Mouse (Mus musculus) intestine, embryonic 15.5 days (tissue): ENCODE measurements around the gene Thpo. TPM values are rescaled to one million over a fixed set of nuclear protein-coding genes. Genes with fewer than 3 reads are reported as not detected.

ENCODE experiments used
- ATAC-seq: fragments of 200-750 bp; cut with Nextera tagmentation; 2 replicates; pipeline ENCODE4 v1.8.0; 2017; ENCODE audit warnings: moderate TSS enrichment, moderate library complexity
- H3K27ac ChIP-seq: fragments of 300-500 bp; sonication (generic); 2 replicates; pipeline ENCODE4 v1.5.1; 2015; ENCODE audit warnings: mild to moderate bottlenecking, inconsistent platforms
- H3K27me3 ChIP-seq: fragments of 300-500 bp; sonication (generic); replicated peaks from 2 replicates; pipeline ENCODE4 v1.6.1; 2015; ENCODE audit warnings: inconsistent platforms
- H3K36me3 ChIP-seq: fragments of 300-500 bp; sonication (generic); 2 replicates; pipeline ENCODE4 v1.6.1; 2015; ENCODE audit warnings: inconsistent platforms
- H3K4me1 ChIP-seq: fragments of 300-500 bp; sonication (generic); replicated peaks from 2 replicates; pipeline ENCODE4 v1.6.1; 2015; ENCODE audit warnings: inconsistent platforms
- H3K4me2 ChIP-seq: fragments of 300-500 bp; sonication (generic); replicated peaks from 2 replicates; pipeline ENCODE4 v1.6.1; 2015; ENCODE audit warnings: mild to moderate bottlenecking, inconsistent platforms
- H3K4me3 ChIP-seq: fragments of 300-500 bp; sonication (generic); replicated peaks from 2 replicates; pipeline ENCODE4 v1.5.1; 2015; ENCODE audit warnings: inconsistent platforms
- H3K9ac ChIP-seq: fragments of 300-500 bp; sonication (generic); 2 replicates; pipeline ENCODE4 v1.6.1; 2015; ENCODE audit warnings: inconsistent platforms
- H3K9me3 ChIP-seq: fragments of 300-500 bp; sonication (generic); 2 replicates; pipeline ENCODE4 v1.6.1; 2016; ENCODE audit warnings: inconsistent platforms
- WGBS: fragments of 180-500 bp; shearing (Covaris S2); methylation state at CpG from one replicate; pipeline ENCODE4 v1.1.7; 2015; 5-methylcytosine and 5-hydroxymethylcytosine counted together
- polyA plus RNA-seq: library from polyadenylated mRNA; unstranded; fragments of >200 nt; fragmentation: Nextera tagmentation; extraction: Ambion mirVana; gene quantifications from 2 replicates; pipeline ENCODE4 v1.2.1, GENCODE M21; 2015

The Thpo gene
- polyA plus RNA-seq, 1 experiment from 2014 or later, result 1.8 TPM

DNA sequence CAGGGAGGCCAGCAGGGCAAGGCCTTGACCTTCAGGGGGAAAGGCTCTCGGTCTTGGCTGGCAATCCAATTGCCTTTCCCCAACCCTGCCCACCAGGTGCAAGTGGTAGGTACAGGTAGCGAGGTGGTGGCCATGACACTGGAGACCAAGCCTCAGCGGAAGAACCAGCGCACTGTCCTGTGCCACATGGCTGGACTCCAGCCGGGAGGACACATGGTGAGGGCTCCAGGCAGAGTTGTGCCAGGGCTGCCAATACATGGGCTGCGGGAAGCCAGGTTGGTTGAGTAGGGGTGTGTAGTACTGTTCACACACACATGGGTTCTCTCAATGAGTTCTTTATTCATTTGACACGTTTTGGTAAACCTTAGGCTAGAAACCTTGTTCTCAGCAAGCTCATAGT lies 1.9 kb upstream of the Thpo start:
- no peak overlapping the region for H3K4me2 ChIP-seq
- no peak overlapping the region for H3K4me3 ChIP-seq
- H3K27ac ChIP-seq, result no peak overlapping the region
- no peak overlapping the region for H3K9ac ChIP-seq
- WGBS, result 87% methylated on average over 7 of the region's 7 CpGs
- peaks cover 13% of the 10 kb centered on the region for H3K4me1 ChIP-seq
- ATAC-seq, result no peak
- H3K36me3 ChIP-seq, result no peaks in the 10 kb centered on the region
- H3K27me3 ChIP-seq, result peaks cover 26% of the 10 kb centered on the region
- H3K9me3 ChIP-seq, result no peaks in the 10 kb centered on the region

DNA sequence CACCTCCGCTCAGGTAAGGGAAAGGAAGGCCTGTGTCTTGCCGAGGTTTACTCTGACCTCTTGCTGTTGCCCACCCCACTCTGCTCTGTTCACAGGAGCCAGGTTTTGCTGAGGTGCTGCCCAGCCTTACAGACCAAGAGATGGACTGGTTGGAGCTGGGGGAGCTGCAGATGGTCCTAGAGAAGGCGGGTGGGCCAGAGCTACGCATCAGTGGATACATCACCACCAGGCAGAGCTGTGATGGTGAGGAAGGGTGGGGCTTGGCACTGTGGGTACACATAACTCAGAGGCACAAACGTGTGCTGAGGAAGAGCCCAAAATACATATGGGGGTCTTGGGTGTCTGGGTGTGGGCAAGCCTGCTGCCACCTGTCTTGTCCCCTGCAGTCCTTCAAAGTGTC lies 1.3 kb upstream of the Thpo start:
- WGBS, result 82% methylated on average over 5 of the region's 5 CpGs

DNA sequence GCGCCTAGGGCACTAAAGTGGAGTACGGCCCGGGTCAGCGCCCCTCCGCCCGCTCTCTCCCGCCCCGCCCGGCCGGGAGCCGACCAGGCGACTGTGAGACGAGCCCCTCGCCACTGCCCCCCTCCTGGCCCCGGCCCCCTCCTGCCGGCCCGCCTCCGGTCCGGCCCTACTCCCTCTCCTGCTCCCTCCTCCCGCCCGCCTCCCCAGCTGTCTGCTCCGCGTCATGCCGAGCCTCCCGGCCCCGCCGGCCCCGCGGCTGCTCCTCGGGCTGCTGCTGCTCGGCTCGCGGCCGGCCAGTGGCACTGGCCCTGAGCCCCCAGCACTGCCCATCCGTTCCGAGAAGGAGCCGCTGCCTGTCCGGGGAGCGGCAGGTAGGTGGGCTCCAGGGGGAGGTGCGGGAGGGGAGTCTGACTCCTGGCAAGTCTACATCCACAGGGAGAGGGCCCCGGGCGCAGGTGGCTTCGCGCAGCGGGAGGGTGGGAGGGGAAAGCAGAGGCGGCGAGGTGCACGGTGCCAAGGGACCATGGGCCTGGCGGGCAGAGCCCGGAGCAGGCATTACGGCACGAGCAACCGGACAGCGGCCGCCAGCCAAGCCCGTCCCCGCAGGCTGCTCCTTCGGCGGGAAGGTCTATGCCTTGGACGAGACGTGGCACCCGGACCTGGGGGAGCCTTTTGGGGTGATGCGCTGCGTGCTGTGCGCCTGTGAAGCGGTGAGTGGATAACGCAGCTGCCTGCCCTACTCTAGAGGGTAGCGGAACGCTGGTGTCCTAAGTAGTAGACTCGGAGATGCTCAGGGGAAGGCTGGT lies 1.2 kb downstream of the Thpo start, which contains the start of gene Chrd:
Gene Chrd (plus strand): TSS at position 203 of the 806 bp plus-strand sequence.
- peak; percentile 83 for ATAC-seq
- H3K4me2 ChIP-seq, result peak within 1 kb of the TSS; percentile 99
- no peaks in the 10 kb centered on the region for H3K9me3 ChIP-seq
- H3K27me3 ChIP-seq, result peaks cover 26% of the 10 kb centered on the region
- peak within 1 kb of the TSS; percentile 76 for H3K9ac ChIP-seq
- WGBS, result under 1% methylated on average over 62 of the region's 70 CpGs
- peak within 1 kb of the TSS; percentile 65 for H3K4me3 ChIP-seq
- H3K27ac ChIP-seq, result peak within 1 kb of the TSS; percentile 78
- peaks cover 18% of the 10 kb centered on the region for H3K4me1 ChIP-seq
- H3K36me3 ChIP-seq, result no peaks in the 10 kb centered on the region

More for the DNA sequence above, 1.3 kb upstream of the Thpo start:
- Histone ChIP-seq H3K9me3 (no peaks in the 10 kb centered on the region), H3K9ac (no peak overlapping the region), H3K4me3 (no peak overlapping the region), H3K27me3 (peaks cover 26% of the 10 kb centered on the region), H3K4me1 (peaks cover 13% of the 10 kb centered on the region), H3K27ac (no peak overlapping the region), H3K4me2 (no peak overlapping the region), H3K36me3 (no peaks in the 10 kb centered on the region)
- no peak for ATAC-seq

DNA sequence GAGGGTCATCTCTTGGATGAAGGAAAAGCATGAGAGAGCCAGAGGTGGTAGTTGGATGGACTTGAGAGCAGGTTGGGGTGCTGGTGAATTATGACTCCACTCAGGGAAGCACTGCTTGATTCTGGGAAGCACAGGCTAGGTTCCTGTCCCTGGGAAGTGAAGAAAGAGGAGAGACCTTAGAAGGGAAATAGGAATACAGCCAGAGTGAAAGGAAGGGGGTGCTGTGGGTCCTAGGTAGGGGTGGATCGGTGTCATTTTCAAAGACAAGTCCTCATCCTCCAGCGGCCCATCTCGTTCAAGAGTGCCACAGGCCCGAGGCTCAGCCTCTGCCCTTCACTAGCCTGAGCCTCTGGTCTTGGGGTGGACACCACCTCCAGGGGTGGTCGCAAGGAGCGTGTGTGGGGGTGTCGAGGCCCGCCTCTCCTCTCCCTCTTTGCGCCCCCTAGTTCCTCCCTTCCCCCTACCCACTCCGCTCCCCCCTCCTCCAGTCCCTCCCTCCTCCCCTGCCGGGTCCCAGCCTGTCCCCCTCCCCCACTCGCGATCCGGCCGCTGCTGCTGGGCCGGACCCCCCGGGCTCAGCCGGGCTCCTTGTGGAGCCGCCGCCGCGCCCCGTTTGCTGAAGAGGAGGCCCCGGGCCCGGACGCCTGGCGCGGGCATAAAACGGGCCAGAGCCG lies 1.9 kb downstream of the Thpo start:
- no peaks in the 10 kb centered on the region for H3K36me3 ChIP-seq
- H3K9ac ChIP-seq, result peak overlapping the region; percentile 76
- H3K4me1 ChIP-seq, result peaks cover 18% of the 10 kb centered on the region
- WGBS, result 5% methylated on average over 21 of the region's 30 CpGs
- H3K27me3 ChIP-seq, result peaks cover 26% of the 10 kb centered on the region
- peak overlapping the region; percentile 65 for H3K4me3 ChIP-seq
- no peaks in the 10 kb centered on the region for H3K9me3 ChIP-seq
- peak overlapping the region; percentile 78 for H3K27ac ChIP-seq
- ATAC-seq, result peak; percentile 29
- peak overlapping the region; percentile 99 for H3K4me2 ChIP-seq

DNA sequence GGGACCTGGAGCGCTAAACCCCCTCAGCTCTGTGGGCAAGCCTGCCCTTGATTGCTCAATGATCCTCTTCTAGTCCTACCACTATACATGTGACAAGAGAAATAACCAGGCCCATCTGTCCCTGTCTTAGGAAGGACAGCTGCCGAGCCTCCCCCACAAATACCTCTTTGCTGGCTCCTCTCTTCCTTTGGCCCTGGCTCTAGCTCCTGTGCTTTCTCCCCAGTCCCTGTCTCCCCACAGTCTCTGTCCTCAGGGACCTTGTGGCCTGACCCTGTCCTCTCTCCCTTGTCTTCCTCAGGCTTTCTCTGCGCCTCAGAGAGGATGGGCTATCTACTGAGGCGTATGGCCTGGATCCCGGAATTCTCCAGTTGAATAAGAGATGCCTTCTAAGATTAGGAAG lies 2.6 kb downstream of the Thpo start:
- ATAC-seq, result no peak
- no peak overlapping the region for H3K9ac ChIP-seq
- no peak overlapping the region for H3K4me2 ChIP-seq

DNA sequence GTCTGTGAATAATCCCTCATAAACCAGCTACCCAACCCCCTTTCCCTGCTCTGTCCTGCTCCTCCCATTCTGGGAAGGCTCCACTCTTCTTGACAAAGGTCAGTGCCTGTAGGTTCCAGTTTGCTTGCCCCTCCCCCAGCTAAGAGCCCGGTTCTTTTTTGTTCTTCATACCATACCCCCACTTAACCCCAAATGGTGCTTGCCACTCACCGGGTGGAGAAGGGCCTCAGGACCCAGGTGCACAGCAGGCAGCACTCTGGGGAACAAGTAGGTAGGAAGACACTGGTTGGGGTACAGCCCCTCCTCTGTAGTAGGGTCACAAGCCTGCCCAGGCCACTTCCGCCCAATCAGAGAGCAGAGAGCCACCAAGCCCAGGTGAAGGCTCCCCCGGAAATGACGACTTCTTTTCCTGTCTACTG lies 4.0 kb downstream of the Thpo start:
- peak; percentile 67 for ATAC-seq
- Histone ChIP-seq H3K9ac (no peak overlapping the region), H3K27me3 (peaks cover 14% of the 10 kb centered on the region), H3K4me1 (peaks cover 18% of the 10 kb centered on the region), H3K9me3 (no peaks in the 10 kb centered on the region), H3K4me3 (no peak overlapping the region), H3K36me3 (no peaks in the 10 kb centered on the region), H3K27ac (no peak overlapping the region), H3K4me2 (peak overlapping the region; percentile 30; the same call in 1 of the 2 replicates)
- 32% methylated on average over 5 of the region's 5 CpGs for WGBS

More for the DNA sequence above, 2.6 kb downstream of the Thpo start:
- H3K27me3 ChIP-seq, result peaks cover 26% of the 10 kb centered on the region
- no peaks in the 10 kb centered on the region for H3K36me3 ChIP-seq
- WGBS, result 69% methylated on average over 5 of the region's 5 CpGs
- no peaks in the 10 kb centered on the region for H3K9me3 ChIP-seq
- H3K4me1 ChIP-seq, result peaks cover 18% of the 10 kb centered on the region
- no peak overlapping the region for H3K27ac ChIP-seq
- no peak overlapping the region for H3K4me3 ChIP-seq

DNA sequence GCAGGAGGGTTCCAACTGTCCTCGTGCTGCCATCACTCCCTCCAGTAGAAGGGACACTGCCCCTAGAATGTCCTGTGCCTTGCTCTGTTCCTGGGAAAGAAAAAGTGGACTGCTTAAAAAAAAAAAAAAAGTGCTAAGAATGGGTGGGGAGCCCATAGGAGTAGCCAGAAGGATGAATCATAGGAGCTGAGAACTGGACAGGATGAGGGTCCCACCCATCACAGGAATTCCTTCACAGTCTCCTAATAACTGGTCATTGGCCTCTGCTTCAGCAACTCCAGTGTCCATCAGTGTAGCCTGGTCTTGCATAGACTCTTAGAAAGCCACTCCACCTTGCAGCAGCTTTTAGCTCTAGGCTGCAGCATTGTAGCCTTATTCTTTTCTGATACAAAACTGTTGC lies 7.9 kb downstream of the Thpo start:
- Histone ChIP-seq H3K4me1 (peaks cover 5% of the 10 kb centered on the region), H3K9ac (no peak overlapping the region)
- 63% methylated on average over 1 of the region's 1 CpGs for WGBS

DNA sequence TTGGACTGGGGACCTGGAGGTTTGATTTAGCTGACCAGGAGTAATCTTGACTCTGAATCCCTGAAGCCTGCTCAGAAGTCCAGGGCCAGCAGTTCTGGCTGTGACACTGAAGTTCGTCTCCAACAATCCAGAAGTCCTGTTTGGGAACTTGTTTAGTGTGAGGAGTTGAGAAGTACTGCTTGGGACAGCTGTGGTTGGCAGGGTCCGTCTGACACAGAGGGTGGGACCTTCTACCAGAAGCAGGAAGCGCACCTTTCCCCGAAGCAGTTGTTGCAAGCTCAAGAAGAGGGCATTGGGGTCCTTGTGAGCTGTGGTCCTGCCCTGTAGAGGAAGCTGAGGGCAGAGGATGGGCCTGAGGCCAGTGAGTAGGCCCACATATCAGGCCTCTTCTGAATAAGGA lies 8.6 kb downstream of the Thpo start:
- Histone ChIP-seq H3K4me3 (no peak overlapping the region), H3K27me3 (no peaks in the 10 kb centered on the region), H3K4me1 (peaks cover 5% of the 10 kb centered on the region), H3K36me3 (0 out of 2 replicates have a peak, but pooled peaks cover 4% of the 10 kb centered on the region), H3K9ac (no peak overlapping the region), H3K27ac (no peak overlapping the region), H3K4me2 (no peak overlapping the region), H3K9me3 (no peaks in the 10 kb centered on the region)
- WGBS, result 75% methylated on average over 4 of the region's 4 CpGs
- no peak for ATAC-seq

More for the DNA sequence above, 7.9 kb downstream of the Thpo start:
- Histone ChIP-seq H3K4me2 (no peak overlapping the region), H3K36me3 (0 out of 2 replicates have a peak, but pooled peaks cover 4% of the 10 kb centered on the region), H3K27ac (no peak overlapping the region), H3K9me3 (no peaks in the 10 kb centered on the region), H3K4me3 (no peak overlapping the region), H3K27me3 (no peaks in the 10 kb centered on the region)
- ATAC-seq, result no peak

DNA sequence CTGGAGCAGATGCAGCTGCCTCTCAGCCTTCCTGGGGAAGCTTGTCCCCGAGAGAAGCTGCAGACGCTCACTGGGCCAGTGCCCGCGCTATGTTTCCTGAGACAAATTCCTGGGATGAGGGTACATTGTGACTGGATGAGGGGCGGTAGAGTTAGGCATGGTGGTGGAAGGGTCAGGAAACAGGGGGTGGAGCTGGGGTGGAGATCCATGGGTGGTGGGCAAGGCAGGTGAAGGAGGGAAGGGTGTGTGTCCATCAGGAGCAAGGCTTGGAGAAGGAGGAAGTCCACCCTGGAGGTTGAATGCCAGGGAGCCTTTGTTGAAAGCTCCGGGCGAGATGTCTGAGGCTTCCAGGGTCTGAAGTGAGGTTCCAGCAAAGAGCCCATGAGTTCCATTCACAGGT lies 9.0 kb downstream of the Thpo start:
- Histone ChIP-seq H3K9ac (no peak overlapping the region), H3K4me2 (no peak overlapping the region), H3K4me1 (peaks cover 2% of the 10 kb centered on the region), H3K9me3 (no peaks in the 10 kb centered on the region), H3K27ac (no peak overlapping the region), H3K36me3 (0 out of 2 replicates have a peak, but pooled peaks cover 4% of the 10 kb centered on the region), H3K27me3 (no peaks in the 10 kb centered on the region), H3K4me3 (no peak overlapping the region)
- no peak for ATAC-seq
- 78% methylated on average over 7 of the region's 7 CpGs for WGBS

DNA sequence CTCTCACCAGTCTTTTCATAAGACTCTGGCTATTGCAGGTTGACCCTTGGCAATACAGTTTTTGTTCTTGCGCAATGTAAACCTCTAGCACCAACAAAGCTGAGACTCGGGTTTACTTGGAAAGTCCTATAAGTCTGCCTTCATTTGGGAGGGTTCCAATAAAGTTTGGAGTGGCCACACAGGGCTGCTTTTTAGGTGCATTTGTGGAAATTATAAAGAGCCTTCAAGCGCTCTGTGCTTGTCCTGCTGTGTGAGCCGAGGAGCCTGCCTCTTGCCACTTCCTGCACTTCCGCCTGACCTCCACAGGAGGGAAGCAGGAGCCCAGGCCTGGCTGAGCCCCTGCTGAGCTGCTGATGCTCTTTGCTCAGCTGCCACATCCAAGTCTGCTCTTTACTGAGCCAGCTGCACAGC lies 10.0 kb downstream of the Thpo start:
- H3K27ac ChIP-seq, result no peak overlapping the region
- no peak overlapping the region for H3K4me2 ChIP-seq
- H3K4me1 ChIP-seq, result no peaks in the 10 kb centered on the region
- no peaks in the 10 kb centered on the region for H3K9me3 ChIP-seq
- no peak overlapping the region for H3K4me3 ChIP-seq
- 33% methylated on average over 5 of the region's 5 CpGs for WGBS
- H3K27me3 ChIP-seq, result no peaks in the 10 kb centered on the region
- H3K9ac ChIP-seq, result no peak overlapping the region
- peak; percentile 80 for ATAC-seq
- 0 out of 2 replicates have a peak, but pooled peaks cover 7% of the 10 kb centered on the region for H3K36me3 ChIP-seq

DNA sequence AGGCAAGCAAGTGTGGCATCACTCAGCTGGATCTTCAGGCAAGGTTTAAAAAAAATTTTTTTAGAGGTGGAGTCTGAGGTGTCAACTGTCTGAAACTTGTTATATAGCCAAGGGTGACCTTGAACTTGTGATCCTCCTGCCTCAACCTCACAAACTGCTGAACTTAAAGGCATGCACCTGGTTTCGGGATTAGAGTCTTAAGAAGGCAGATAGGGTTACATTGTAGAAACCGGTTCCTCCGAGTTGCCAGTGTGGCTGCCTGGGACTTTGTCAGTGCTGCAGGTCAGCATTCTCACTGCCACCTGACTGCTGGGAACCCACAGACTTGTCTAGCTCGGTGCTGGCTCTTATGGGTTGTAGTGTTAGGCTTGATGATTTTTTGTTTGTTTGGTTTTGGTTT lies 11.1 kb downstream of the Thpo start:
- Histone ChIP-seq H3K4me2 (no peak overlapping the region), H3K4me3 (no peak overlapping the region), H3K27ac (no peak overlapping the region), H3K27me3 (no peaks in the 10 kb centered on the region), H3K36me3 (0 out of 2 replicates have a peak, but pooled peaks cover 7% of the 10 kb centered on the region), H3K4me1 (0 out of 2 replicates have a peak, but pooled peaks cover 4% of the 10 kb centered on the region), H3K9ac (no peak overlapping the region), H3K9me3 (no peaks in the 10 kb centered on the region)
- WGBS, result 45% methylated on average over 4 of the region's 4 CpGs
- no peak for ATAC-seq

DNA sequence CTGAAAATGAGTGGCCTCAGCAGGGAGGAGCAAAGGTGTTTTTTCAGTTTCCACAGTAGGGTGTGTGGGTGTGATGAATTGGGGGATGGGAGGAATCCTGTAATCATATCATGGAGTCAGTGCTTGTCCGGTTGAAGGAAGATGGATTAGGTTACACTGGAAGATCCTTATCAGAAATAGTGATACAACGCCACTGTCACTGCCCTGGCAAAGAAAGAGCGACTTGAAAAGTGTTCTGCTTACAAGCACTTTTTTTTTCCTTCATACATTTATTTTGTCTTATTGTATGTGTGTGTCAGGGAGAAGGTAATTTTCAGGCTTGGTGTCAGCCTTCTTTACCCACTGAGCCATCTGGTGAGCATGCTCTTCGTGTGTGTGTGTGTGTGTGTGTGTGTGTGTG lies 11.6 kb downstream of the Thpo start:
- H3K4me3 ChIP-seq, result no peak overlapping the region
- WGBS, result 62% methylated on average over 4 of the region's 4 CpGs
- no peak overlapping the region for H3K4me2 ChIP-seq
- 0 out of 2 replicates have a peak, but pooled peaks cover 7% of the 10 kb centered on the region for H3K36me3 ChIP-seq
- no peak overlapping the region for H3K27ac ChIP-seq
- H3K9me3 ChIP-seq, result no peaks in the 10 kb centered on the region
- H3K9ac ChIP-seq, result no peak overlapping the region
- no peak for ATAC-seq
- no peaks in the 10 kb centered on the region for H3K27me3 ChIP-seq
- H3K4me1 ChIP-seq, result 0 out of 2 replicates have a peak, but pooled peaks cover 4% of the 10 kb centered on the region
